Mouse (Mus musculus): ENCODE results near the gene Aff1. TPM values are rescaled to one million over a fixed set of nuclear protein-coding genes. Genes with fewer than 3 reads are reported as not detected.

Gene Aff1
- polyA plus RNA-seq, 1 experiment from 2014 or later, result 4.6 TPM

DNA sequence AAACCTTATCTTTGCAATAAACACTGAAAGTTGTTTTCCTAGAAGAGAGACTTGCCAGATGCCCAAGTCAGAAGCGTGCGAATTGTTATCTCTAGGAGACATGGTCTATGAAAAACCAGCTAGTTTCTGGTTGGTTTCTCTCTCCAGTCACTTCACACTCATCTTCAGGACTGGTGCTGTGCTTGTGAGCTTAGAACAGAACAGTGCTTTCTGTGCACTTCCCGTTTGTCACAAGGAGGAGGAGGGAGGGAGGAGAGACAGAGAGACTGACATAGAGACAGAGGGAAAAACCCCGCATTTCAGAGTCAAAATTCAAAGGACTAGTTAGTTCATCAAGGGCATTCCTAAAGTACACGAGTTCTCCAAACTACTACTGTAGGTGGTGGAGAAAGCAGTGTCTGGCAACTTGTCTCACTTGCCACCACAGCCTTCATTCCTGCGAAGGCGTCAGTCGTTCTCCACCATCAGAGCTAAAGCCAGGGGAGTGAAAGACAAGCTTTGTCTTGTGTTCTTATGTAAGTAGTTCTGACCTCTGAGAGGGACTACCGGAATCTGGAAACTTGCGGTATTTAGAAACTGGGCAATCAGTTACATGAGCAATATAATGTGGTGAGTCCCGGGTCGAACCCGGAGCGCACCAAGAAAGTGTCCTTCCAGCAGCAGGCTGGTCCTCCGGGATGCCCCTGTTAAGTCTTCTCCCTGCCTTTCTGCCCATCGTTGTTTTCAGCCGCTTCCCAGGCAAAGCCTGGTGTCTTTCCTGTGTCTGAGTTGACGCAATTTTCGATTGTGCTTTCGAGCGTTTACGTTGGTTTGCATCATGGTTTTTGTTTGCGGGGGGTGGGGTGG is 60.7 kb downstream of the Aff1 start:
- Histone ChIP-seq H3K36me3 (no peaks in the 10 kb centered on the region), H3K4me1 (replicated peaks) (peaks cover 22% of the 10 kb centered on the region), H3K4me3 (replicated peaks) (peak overlapping the region; percentile 72), H3K27me3 (peaks cover 14% of the 10 kb centered on the region; the same call in 1 of the 2 replicates), H3K4me2 (peak overlapping the region; percentile 79), H3K9ac (replicated peaks) (peak overlapping the region; percentile 79), H3K27ac (peak overlapping the region; percentile 91), H3K9me3 (no peaks in the 10 kb centered on the region)
- 3% methylated on average over 23 of the region's 23 CpGs for WGBS
- no peak for ATAC-seq (ENCODE audit: insufficient number of reproducible peaks, insufficient read depth, low FRiP score, low TSS enrichment, low read depth)

- no peaks in the 10 kb centered on the region for H3K36me3 ChIP-seq
- under 1% methylated on average over 86 of the region's 86 CpGs for WGBS
Observed at GRCm38 (mm10) chr5:103753511-103754329, 61.5 kb downstream of the Aff1 start.

GRCm38 (mm10) chr5:103754330-103755134 is 62.4 kb downstream of the Aff1 start:
- Histone ChIP-seq H3K4me1 (replicated peaks) (peaks cover 33% of the 10 kb centered on the region), H3K36me3 (no peaks in the 10 kb centered on the region), H3K4me2 (peak overlapping the region; percentile 79), H3K4me3 (replicated peaks) (peak overlapping the region; percentile 72), H3K27me3 (peaks cover 14% of the 10 kb centered on the region; the same call in 1 of the 2 replicates), H3K9ac (replicated peaks) (peak overlapping the region; percentile 79), H3K9me3 (no peaks in the 10 kb centered on the region), H3K27ac (peak overlapping the region; percentile 91)
- ATAC-seq (ENCODE audit: insufficient number of reproducible peaks, insufficient read depth, low FRiP score, low TSS enrichment, low read depth), result no peak; the same call in 1 of the 2 replicates
- 4% methylated on average over 35 of the region's 42 CpGs for WGBS

More at GRCm38 (mm10) chr5:103753511-103754329, 61.5 kb downstream of the Aff1 start:
- Histone ChIP-seq H3K9ac (replicated peaks) (peak overlapping the region; percentile 79), H3K4me1 (replicated peaks) (peaks cover 28% of the 10 kb centered on the region), H3K27ac (peak overlapping the region; percentile 91), H3K4me2 (peak overlapping the region; percentile 79), H3K27me3 (peaks cover 14% of the 10 kb centered on the region; the same call in 1 of the 2 replicates), H3K9me3 (no peaks in the 10 kb centered on the region), H3K4me3 (replicated peaks) (peak overlapping the region; percentile 72)
- peak; percentile 85 for ATAC-seq (ENCODE audit: insufficient number of reproducible peaks, insufficient read depth, low FRiP score, low TSS enrichment, low read depth)

DNA sequence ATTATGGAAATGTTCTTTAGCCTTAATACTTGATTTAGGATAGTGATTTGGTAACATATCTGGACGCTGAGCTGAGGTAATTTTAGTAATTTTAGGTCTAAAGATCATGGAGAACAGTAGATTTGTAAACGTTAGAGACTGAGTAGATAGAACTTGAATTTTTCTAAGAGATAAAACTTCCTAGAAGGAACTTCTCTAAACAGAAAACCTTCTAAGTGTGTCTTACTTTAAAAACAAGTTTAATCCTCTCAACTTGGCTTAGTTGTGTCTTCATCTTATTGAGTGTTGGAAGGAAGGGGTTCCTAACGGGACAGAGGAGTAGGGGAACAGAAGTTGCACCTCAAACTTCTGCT is 62.9 kb downstream of the Aff1 start:
- Histone ChIP-seq H3K27me3 (peaks cover 14% of the 10 kb centered on the region; the same call in 1 of the 2 replicates), H3K27ac (no peak overlapping the region), H3K4me3 (replicated peaks) (peak overlapping the region; percentile 72), H3K4me2 (peak overlapping the region; percentile 79), H3K36me3 (no peaks in the 10 kb centered on the region), H3K9me3 (no peaks in the 10 kb centered on the region), H3K9ac (replicated peaks) (no peak overlapping the region; the same call in 1 of the 2 replicates), H3K4me1 (replicated peaks) (peaks cover 39% of the 10 kb centered on the region)
- WGBS, result 56% methylated on average over 3 of the region's 3 CpGs
- ATAC-seq (ENCODE audit: insufficient number of reproducible peaks, insufficient read depth, low FRiP score, low TSS enrichment, low read depth), result no peak

DNA sequence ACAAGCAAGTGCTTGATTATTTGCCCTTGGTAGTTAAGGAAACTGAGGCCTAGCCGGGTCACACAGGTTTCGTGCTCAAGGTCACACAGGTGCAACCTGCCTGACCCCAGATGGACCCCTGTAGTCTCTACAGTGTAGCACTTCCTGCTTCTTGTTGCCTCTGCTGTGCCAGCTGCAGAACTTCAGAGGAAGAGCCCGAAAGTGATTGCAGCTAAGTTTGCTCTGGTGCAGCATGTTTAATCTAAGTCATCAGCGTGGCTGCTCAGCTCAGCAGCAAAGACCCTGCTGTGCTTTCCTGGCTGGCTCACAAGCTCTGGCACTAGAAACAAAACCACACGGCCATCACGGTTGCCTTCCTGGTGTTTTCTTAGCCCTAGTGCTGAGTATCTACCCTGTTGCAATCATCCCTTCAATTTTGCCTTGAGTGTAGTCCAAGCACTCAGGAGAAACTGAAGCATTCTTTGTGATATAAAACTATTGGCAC is 64.1 kb downstream of the Aff1 start:
- Histone ChIP-seq H3K9ac (replicated peaks) (no peak overlapping the region), H3K27me3 (peaks cover 14% of the 10 kb centered on the region; the same call in 1 of the 2 replicates), H3K4me1 (replicated peaks) (peaks cover 42% of the 10 kb centered on the region), H3K9me3 (no peaks in the 10 kb centered on the region), H3K4me2 (no peak overlapping the region), H3K27ac (no peak overlapping the region), H3K36me3 (no peaks in the 10 kb centered on the region), H3K4me3 (replicated peaks) (no peak overlapping the region)
- 45% methylated on average over 6 of the region's 6 CpGs for WGBS
- no peak for ATAC-seq (ENCODE audit: insufficient number of reproducible peaks, insufficient read depth, low FRiP score, low TSS enrichment, low read depth)

GRCm38 (mm10) chr5:103758491-103758890 is 66.3 kb downstream of the Aff1 start:
- Histone ChIP-seq H3K36me3 (no peaks in the 10 kb centered on the region), H3K4me3 (replicated peaks) (no peak overlapping the region), H3K4me2 (no peak overlapping the region), H3K27ac (no peak overlapping the region), H3K27me3 (0 out of 2 replicates have a peak, but pooled peaks cover 8% of the 10 kb centered on the region), H3K9me3 (no peaks in the 10 kb centered on the region), H3K9ac (replicated peaks) (no peak overlapping the region), H3K4me1 (replicated peaks) (peaks cover 36% of the 10 kb centered on the region)
- WGBS, result 69% methylated on average over 4 of the region's 4 CpGs
- ATAC-seq (ENCODE audit: insufficient number of reproducible peaks, insufficient read depth, low FRiP score, low TSS enrichment, low read depth), result no peak

DNA sequence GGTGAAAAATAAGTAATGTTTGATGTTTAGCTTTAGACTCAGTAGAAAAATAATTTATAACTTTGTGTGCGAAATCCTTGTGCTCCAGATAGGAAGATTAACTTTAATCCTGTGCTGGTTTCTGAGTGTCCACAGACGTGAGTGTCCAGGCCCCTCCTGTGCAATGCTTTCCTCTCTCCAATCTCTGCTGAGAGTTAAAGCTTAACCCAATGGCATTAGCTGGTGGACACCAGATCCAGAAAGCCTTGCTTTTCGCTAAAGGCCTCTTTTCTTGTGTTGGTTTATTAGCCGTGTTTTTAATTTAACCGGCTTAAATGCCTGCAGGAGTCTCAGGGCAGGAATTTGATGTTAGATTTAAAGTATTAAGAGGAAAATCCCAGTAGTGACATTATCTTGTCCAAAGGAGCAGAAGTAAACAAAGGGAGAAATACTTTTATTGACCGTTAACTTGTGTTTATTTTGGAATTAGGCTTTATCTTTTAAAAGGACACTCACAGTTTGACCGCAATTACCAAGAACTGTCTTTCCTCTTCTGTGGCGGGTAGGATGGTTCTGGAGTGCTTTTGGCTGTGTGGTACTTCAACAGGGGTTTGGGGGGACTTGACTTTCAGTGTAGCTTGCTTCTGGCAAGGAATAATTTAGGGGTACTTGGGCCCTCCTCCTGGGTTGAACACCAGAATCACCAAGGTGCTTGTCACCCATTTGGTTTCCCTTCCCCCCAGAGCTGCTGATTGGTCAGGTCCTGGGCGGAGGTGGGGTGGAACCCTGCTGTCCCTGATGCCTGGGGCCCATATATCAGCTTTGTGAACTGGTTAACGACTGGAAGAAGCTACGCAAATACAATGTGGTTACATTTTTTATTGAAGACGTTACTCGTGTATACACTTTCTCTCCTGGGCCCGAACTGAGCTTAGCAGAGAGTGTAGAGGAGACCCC is 67.6 kb downstream of the Aff1 start:
- H3K4me3 ChIP-seq (replicated peaks), result peak overlapping the region; percentile 41
- H3K9me3 ChIP-seq, result no peaks in the 10 kb centered on the region
- peaks cover 36% of the 10 kb centered on the region for H3K4me1 ChIP-seq (replicated peaks)
- peak overlapping the region; percentile 47; the same call in 1 of the 2 replicates for H3K9ac ChIP-seq (replicated peaks)
- 24% methylated on average over 14 of the region's 14 CpGs for WGBS
- H3K27me3 ChIP-seq, result 0 out of 2 replicates have a peak, but pooled peaks cover 8% of the 10 kb centered on the region
- ATAC-seq (ENCODE audit: insufficient number of reproducible peaks, insufficient read depth, low FRiP score, low TSS enrichment, low read depth), result no peak; the same call in 1 of the 2 replicates
- peak overlapping the region; percentile 86 for H3K27ac ChIP-seq
- peak overlapping the region; percentile 80 for H3K4me2 ChIP-seq
- no peaks in the 10 kb centered on the region for H3K36me3 ChIP-seq

GRCm38 (mm10) chr5:103760425-103761131 is 68.4 kb downstream of the Aff1 start:
- under 1% methylated on average over 20 of the region's 20 CpGs for WGBS
- peak overlapping the region; percentile 80 for H3K4me2 ChIP-seq
- H3K9ac ChIP-seq (replicated peaks), result peak overlapping the region; percentile 47
- peaks cover 36% of the 10 kb centered on the region for H3K4me1 ChIP-seq (replicated peaks)
- no peaks in the 10 kb centered on the region; the same call in 1 of the 2 replicates for H3K36me3 ChIP-seq
- H3K9me3 ChIP-seq, result peaks cover under 1% of the 10 kb centered on the region; the same call in 1 of the 2 replicates
- H3K27ac ChIP-seq, result peak overlapping the region; percentile 86
- 0 out of 2 replicates have a peak, but pooled peaks cover 7% of the 10 kb centered on the region for H3K27me3 ChIP-seq
- ATAC-seq (ENCODE audit: insufficient number of reproducible peaks, insufficient read depth, low FRiP score, low TSS enrichment, low read depth), result peak; percentile 54
- H3K4me3 ChIP-seq (replicated peaks), result peak overlapping the region; percentile 41

DNA sequence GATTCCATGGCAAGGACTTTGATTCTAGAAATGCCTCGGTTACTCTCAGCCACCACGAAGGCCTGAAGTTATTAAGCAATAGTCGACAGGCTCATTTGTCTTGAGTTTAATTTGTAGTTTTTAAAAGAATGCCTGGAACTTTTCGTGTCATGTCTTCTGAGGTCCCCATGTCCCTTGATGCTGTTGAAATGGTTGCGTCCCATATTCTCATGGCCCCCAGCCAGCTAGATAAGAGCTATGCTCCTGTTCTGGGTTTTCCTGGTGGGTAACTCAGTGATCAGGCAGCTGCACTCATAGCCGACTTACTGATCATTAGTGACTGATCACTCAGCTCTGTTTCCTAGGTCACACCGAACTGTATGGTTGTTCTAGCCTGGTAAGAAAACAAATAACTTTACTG is 69.6 kb downstream of the Aff1 start:
- ATAC-seq (ENCODE audit: insufficient number of reproducible peaks, insufficient read depth, low FRiP score, low TSS enrichment, low read depth), result no peak
- Histone ChIP-seq H3K36me3 (no peaks in the 10 kb centered on the region; the same call in 1 of the 2 replicates), H3K4me2 (no peak overlapping the region), H3K4me3 (replicated peaks) (no peak overlapping the region), H3K27me3 (0 out of 2 replicates have a peak, but pooled peaks cover 5% of the 10 kb centered on the region), H3K27ac (no peak overlapping the region), H3K9me3 (peaks cover 9% of the 10 kb centered on the region), H3K9ac (replicated peaks) (no peak overlapping the region), H3K4me1 (replicated peaks) (peaks cover 32% of the 10 kb centered on the region)
- 75% methylated on average over 7 of the region's 7 CpGs for WGBS
